ENCODE assay signal across 8 mouse cellular contexts in genomic region chr19:3574593-3575094, GRCm38 (mm10). TPM values are rescaled to one million over a fixed set of nuclear protein-coding genes. Genes with fewer than 3 reads are reported as not detected.
DNase-seq lines count a peak whose midpoint lies in the region; ATAC-seq and TF ChIP-seq lines count a peak whose summit lies in the region.

No protein-coding gene starts in this region.

- no peaks in the 10 kb centered on the region for H3K9me3 ChIP-seq in intestine, embryonic 14.5 days (ENCODE audit: control insufficient read depth, low read length)
- no peaks in the 10 kb centered on the region for H3K9me3 ChIP-seq in midbrain, embryonic 11.5 days (ENCODE audit: control insufficient read depth, low read length)

- no peak for ATAC-seq in intestine, embryonic 14.5 days (replicated peaks; ENCODE audit: low FRiP score, low TSS enrichment, low read depth)
- no peak for ATAC-seq in midbrain, embryonic 11.5 days (ENCODE audit: low FRiP score)

- H3K36me3 ChIP-seq in liver, adult 2 months (ENCODE audit: control insufficient read depth, insufficient read depth, low read length), result no peaks in the 10 kb centered on the region
- H3K36me3 ChIP-seq in intestine, embryonic 14.5 days (ENCODE audit: control insufficient read depth, insufficient read depth, low read length), result no peaks in the 10 kb centered on the region; the same call in 1 of the 2 replicates
- H3K36me3 ChIP-seq in midbrain, embryonic 11.5 days (ENCODE audit: control insufficient read depth, insufficient read depth, low read length), result no peaks in the 10 kb centered on the region

- peaks cover 11% of the 10 kb centered on the region; the same call in 1 of the 2 replicates for H3K4me1 ChIP-seq in liver, adult 2 months (ENCODE audit: control insufficient read depth, insufficient read depth, low read length)
- peaks cover 13% of the 10 kb centered on the region for H3K4me1 ChIP-seq in brown adipose tissue, adult 24 weeks (ENCODE audit: control insufficient read depth, insufficient read depth, insufficient read length, low read length)
- peaks cover 13% of the 10 kb centered on the region for H3K4me1 ChIP-seq in intestine, embryonic 14.5 days (replicated peaks; ENCODE audit: control insufficient read depth, insufficient read depth, low read length)
- peaks cover 15% of the 10 kb centered on the region for H3K4me1 ChIP-seq in midbrain, embryonic 11.5 days (ENCODE audit: control insufficient read depth, insufficient read depth, low read length)

- DNase-seq in liver, adult 2 months (ENCODE audit: extremely low read depth, low read depth, low spot score), result peak; percentile 58
- DNase-seq in liver, result no peak
- DNase-seq in intestine, embryonic 14.5 days (ENCODE audit: low spot score), result no peak
- peak; percentile 95 for DNase-seq in midbrain, embryonic 11.5 days (ENCODE audit: low spot score, missing footprints)
- DNase-seq in adrenal gland, postnatal 36 days, result no peak
- no peak for DNase-seq in cerebellum, postnatal 36 days
- DNase-seq in right cerebral cortex, adult 2 months (ENCODE audit: low spot score in 2 of 2), result no peak

- peak overlapping the region; percentile 96 for H3K9ac ChIP-seq in liver, adult 2 months (ENCODE audit: low read depth, low read length)
- H3K9ac ChIP-seq in intestine, embryonic 14.5 days (ENCODE audit: low read length), result peak overlapping the region; percentile 71
- H3K9ac ChIP-seq in midbrain, embryonic 11.5 days (ENCODE audit: low read length), result peak overlapping the region; percentile 92

- no peak for TF ChIP-seq CTCF in liver, adult 2 months (IDR thresholded peaks at IDR 0.05; ENCODE audit: low read depth, low read length)

- H3K79me2 ChIP-seq in liver, adult 2 months (ENCODE audit: control insufficient read depth, insufficient read depth, low read length), result peaks cover 27% of the 10 kb centered on the region; the same call in 1 of the 2 replicates

- H3K4me3 ChIP-seq in liver, adult 2 months (ENCODE audit: insufficient read depth, low read depth, low read length), result peak overlapping the region; percentile 89
- H3K4me3 ChIP-seq in brown adipose tissue, adult 24 weeks (ENCODE audit: insufficient read depth, low read depth, low read length), result peak overlapping the region; percentile 82
- H3K4me3 ChIP-seq in intestine, embryonic 14.5 days (ENCODE audit: low read depth, low read length), result peak overlapping the region; percentile 87
- H3K4me3 ChIP-seq in midbrain, embryonic 11.5 days (ENCODE audit: low read depth, low read length), result peak overlapping the region; percentile 95

- H3K27ac ChIP-seq in liver, adult 2 months (replicated peaks; ENCODE audit: insufficient read depth, low read depth, low read length), result peak overlapping the region; percentile 96
- H3K27ac ChIP-seq in brown adipose tissue, adult 24 weeks (replicated peaks; ENCODE audit: low read depth, low read length), result peak overlapping the region; percentile 88
- H3K27ac ChIP-seq in intestine, embryonic 14.5 days (ENCODE audit: low read depth), result peak overlapping the region; percentile 92
- H3K27ac ChIP-seq in midbrain, embryonic 11.5 days (ENCODE audit: low read depth, low read length), result peak overlapping the region; percentile 86; the same call in 1 of the 2 replicates

- H3K27me3 ChIP-seq in liver, adult 2 months (ENCODE audit: control insufficient read depth, insufficient read depth, low read length), result no peaks in the 10 kb centered on the region
- H3K27me3 ChIP-seq in intestine, embryonic 14.5 days (replicated peaks; ENCODE audit: control insufficient read depth, insufficient read depth, low read length), result no peaks in the 10 kb centered on the region
- no peaks in the 10 kb centered on the region for H3K27me3 ChIP-seq in midbrain, embryonic 11.5 days (ENCODE audit: control insufficient read depth, insufficient read depth, low read length)

- H3K4me2 ChIP-seq in intestine, embryonic 14.5 days (ENCODE audit: low read length), result peak overlapping the region; percentile 78
- peak overlapping the region; percentile 91 for H3K4me2 ChIP-seq in midbrain, embryonic 11.5 days

- no peak for TF ChIP-seq POLR2A in liver, adult 2 months (IDR thresholded peaks at IDR 0.05; ENCODE audit: extremely low read depth, insufficient read depth, low read length)

- WGBS in liver, adult 2 months, result 0% methylated on average over 9 of the region's 9 CpGs
- WGBS in intestine, embryonic 14.5 days, result 0% methylated on average over 9 of the region's 9 CpGs
- WGBS in midbrain, embryonic 11.5 days, result 4% methylated on average over 9 of the region's 9 CpGs

RNA-seq across cellular contexts. Expression of gene Ppp6r3, which starts 0.9 kb away (rescaled TPM):
- 57.5 and 63.7 TPM in 2 replicates for total RNA-seq in liver, adult 2 months (2014; rRNA removed)
- polyA plus RNA-seq in liver, adult 2 months (2012; rRNA removed), result 24.7 and 27.7 TPM in 2 replicates
- polyA plus RNA-seq in brown adipose tissue, adult 24 weeks (2012; ENCODE audit: insufficient read depth, insufficient read length, missing spikeins), result 32.4 and 45.1 TPM in 2 replicates
- polyA plus RNA-seq in intestine, embryonic 14.5 days (2014; fragmentation: Nextera tagmentation; extraction: Ambion mirVana), result 64.2 and 70.9 TPM in 2 replicates
- 81.8 and 84.2 TPM in 2 replicates for polyA plus RNA-seq in midbrain, embryonic 11.5 days (2014; fragmentation: Nextera tagmentation; extraction: Ambion mirVana)
- 10 to 100 TPM; 92.7 to 98.6 TPM for total RNA-seq in adrenal gland, postnatal 36 days (2021)

Comparison
In these comparisons a context has a peak if more than half of its experiments do, and no peak if none do; other contexts are left out.
1. DNase-seq: peak in liver, adult 2 months (single experiment) and midbrain, embryonic 11.5 days (single experiment); none in liver (single experiment), intestine, embryonic 14.5 days (single experiment), adrenal gland, postnatal 36 days (0 of 2), cerebellum, postnatal 36 days (0 of 2) and right cerebral cortex, adult 2 months (0 of 2).
2. Peak in every context shown above with its lines, with median percentiles within 50 percentile points of each other: H3K27ac ChIP-seq, H3K4me3 ChIP-seq and H3K9ac ChIP-seq.